Mouse (Mus musculus) bone marrow macrophage, adult 2 months (primary cell): ENCODE results near the gene Elmo1. TPM values are rescaled to one million over a fixed set of nuclear protein-coding genes. Genes with fewer than 3 reads are reported as not detected.

Experiments used
- H3K27ac ChIP-seq: 2 replicates; pipeline ENCODE4 v1.5.1; 2012; ENCODE audit warnings: low read depth, low read length; ENCODE audit not compliant: insufficient read depth
- H3K4me1 ChIP-seq: 2 replicates; pipeline ENCODE4 v1.6.1; 2012; ENCODE audit warnings: low read length; ENCODE audit not compliant: control insufficient read depth, insufficient read depth
- H3K4me3 ChIP-seq: 2 replicates; pipeline ENCODE4 v1.5.1; 2012; ENCODE audit warnings: mild to moderate bottlenecking, low read length, moderate library complexity; ENCODE audit not compliant: insufficient read depth
- CTCF ChIP-seq: IDR thresholded peaks from 2 replicates; pipeline ENCODE4 v1.5.1; 2012; ENCODE audit warnings: low read depth, mild to moderate bottlenecking, low read length, moderate library complexity
- POLR2A ChIP-seq: IDR thresholded peaks from 2 replicates; pipeline ENCODE4 v1.6.1; 2012; ENCODE audit warnings: mild to moderate bottlenecking, low read depth, low read length, borderline replicate concordance
- polyA plus RNA-seq: library from polyadenylated mRNA; stranded (reverse); fragments of >200 nt; gene quantifications from 2 replicates; pipeline ENCODE4 v1.2.4, GENCODE M21; 2012; ENCODE audit not compliant: missing spikeins, insufficient read depth, insufficient read length

Gene Elmo1
- polyA plus RNA-seq, 1 experiment: 60.9 TPM

- peak overlapping the region; percentile 35 for H3K27ac ChIP-seq
- H3K4me3 ChIP-seq: no peak overlapping the region
- peaks cover 21% of the 10 kb centered on the region for H3K4me1 ChIP-seq
- TF ChIP-seq CTCF (no peak), POLR2A (no peak)
Observed at GRCm38 (mm10) chr13:20305621-20306020, 215.2 kb downstream of the Elmo1 start.

GRCm38 (mm10) chr13:20306180-20307177, 216.1 kb downstream of the Elmo1 start:
- Histone ChIP-seq H3K4me3 (no peak overlapping the region), H3K27ac (peak overlapping the region; percentile 65), H3K4me1 (peaks cover 27% of the 10 kb centered on the region)
- TF ChIP-seq CTCF (no peak), POLR2A (no peak)

- peak overlapping the region; percentile 25; the same call in 1 of the 2 replicates for H3K27ac ChIP-seq
- H3K4me3 ChIP-seq: no peak overlapping the region
- peaks cover 30% of the 10 kb centered on the region for H3K4me1 ChIP-seq
- TF ChIP-seq POLR2A (no peak), CTCF (no peak)
Observed at GRCm38 (mm10) chr13:20307381-20307780, 217.0 kb downstream of the Elmo1 start.

- Histone ChIP-seq H3K27ac (no peak overlapping the region), H3K4me1 (peaks cover 28% of the 10 kb centered on the region), H3K4me3 (no peak overlapping the region)
- TF ChIP-seq POLR2A (no peak), CTCF (no peak)
Observed at GRCm38 (mm10) chr13:20311612-20312011, 221.2 kb downstream of the Elmo1 start.

GRCm38 (mm10) chr13:20313345-20313744, 222.9 kb downstream of the Elmo1 start:
- Histone ChIP-seq H3K27ac (peak overlapping the region; percentile 60), H3K4me1 (peaks cover 22% of the 10 kb centered on the region), H3K4me3 (no peak overlapping the region)
- no peak for TF ChIP-seq CTCF
- TF ChIP-seq POLR2A: no peak

GRCm38 (mm10) chr13:20316139-20316538, 225.7 kb downstream of the Elmo1 start:
- H3K4me1 ChIP-seq: peaks cover 19% of the 10 kb centered on the region
- TF ChIP-seq POLR2A (no peak), CTCF (no peak)
- no peak overlapping the region for H3K4me3 ChIP-seq
- H3K27ac ChIP-seq: no peak overlapping the region

- no peak overlapping the region for H3K27ac ChIP-seq
- H3K4me1 ChIP-seq: peaks cover 7% of the 10 kb centered on the region
- no peak for TF ChIP-seq POLR2A
- no peak overlapping the region for H3K4me3 ChIP-seq
Observed at GRCm38 (mm10) chr13:20318615-20319219, 228.3 kb downstream of the Elmo1 start.

GRCm38 (mm10) chr13:20320232-20320631, 229.8 kb downstream of the Elmo1 start:
- peaks cover 3% of the 10 kb centered on the region; the same call in 1 of the 2 replicates for H3K4me1 ChIP-seq
- H3K27ac ChIP-seq: no peak overlapping the region
- no peak for TF ChIP-seq POLR2A
- TF ChIP-seq CTCF: no peak
- no peak overlapping the region for H3K4me3 ChIP-seq

GRCm38 (mm10) chr13:20323478-20323877, 233.1 kb downstream of the Elmo1 start:
- Histone ChIP-seq H3K27ac (no peak overlapping the region), H3K4me1 (no peaks in the 10 kb centered on the region), H3K4me3 (no peak overlapping the region)
- TF ChIP-seq CTCF (no peak), POLR2A (no peak)

- Histone ChIP-seq H3K4me3 (no peak overlapping the region), H3K27ac (no peak overlapping the region), H3K4me1 (no peaks in the 10 kb centered on the region)
- no peak for TF ChIP-seq CTCF
- TF ChIP-seq POLR2A: no peak
Observed at GRCm38 (mm10) chr13:20327064-20327463, 236.7 kb downstream of the Elmo1 start.
